Mouse (Mus musculus) megakaryocyte, embryonic 14.5 days (primary cell): ENCODE measurements around the gene Fra10ac1. TPM values are rescaled to one million over a fixed set of nuclear protein-coding genes. Genes with fewer than 3 reads are reported as not detected.

ENCODE experiments used
- H3K27me3 ChIP-seq: replicated peaks from 2 replicates; pipeline ENCODE3; 2012; ENCODE audit warnings: inconsistent platforms
- H3K36me3 ChIP-seq: replicated peaks from 2 replicates; pipeline ENCODE3; 2012; ENCODE audit warnings: low read length, inconsistent platforms, mixed read lengths
- H3K4me1 ChIP-seq: 2 replicates; pipeline ENCODE4 v1.6.1; 2012; ENCODE audit warnings: inconsistent platforms
- H3K4me3 ChIP-seq: replicated peaks from 2 replicates; pipeline ENCODE3; 2012; ENCODE audit warnings: moderate library complexity, mild to moderate bottlenecking, inconsistent platforms
- H3K9me3 ChIP-seq: 2 replicates; pipeline ENCODE4 v1.6.1; 2012; ENCODE audit warnings: inconsistent platforms
- FLI1 ChIP-seq: IDR thresholded peaks from 2 replicates; pipeline ENCODE4 v1.6.1; 2012; ENCODE audit warnings: low read length, inconsistent platforms, mixed read lengths
- GATA1 ChIP-seq: IDR thresholded peaks from 3 replicates; pipeline ENCODE4 v1.6.1; 2012; ENCODE audit warnings: mixed read lengths, low read length, inconsistent platforms, borderline replicate concordance
- polyA plus RNA-seq: library from polyadenylated mRNA; stranded (reverse); fragments of >175 nt; gene quantifications from 2 replicates; pipeline ENCODE4 v1.2.3, GENCODE M21; 2012; ENCODE audit warnings: low replicate concordance; ENCODE audit not compliant: insufficient read depth

The Fra10ac1 gene
- polyA plus RNA-seq, 1 experiment: 7.1 TPM

- TF ChIP-seq GATA1 (no peak), FLI1 (no peak)
- Histone ChIP-seq H3K4me1 (peaks cover 5% of the 10 kb centered on the region), H3K4me3 (no peak overlapping the region), H3K27me3 (peaks cover 6% of the 10 kb centered on the region), H3K9me3 (peaks cover 10% of the 10 kb centered on the region), H3K36me3 (no peaks in the 10 kb centered on the region)
These were observed 8.6 kb upstream of the Fra10ac1 start for GRCm38 (mm10) chr19:38232516-38232915.

- Histone ChIP-seq H3K9me3 (peaks cover 10% of the 10 kb centered on the region), H3K27me3 (peaks cover 6% of the 10 kb centered on the region), H3K36me3 (no peaks in the 10 kb centered on the region), H3K4me3 (no peak overlapping the region), H3K4me1 (peaks cover 3% of the 10 kb centered on the region; the same call in 1 of the 2 replicates)
- TF ChIP-seq FLI1 (no peak), GATA1 (no peak)
These were observed 8.1 kb upstream of the Fra10ac1 start for GRCm38 (mm10) chr19:38232087-38232486.

DNA sequence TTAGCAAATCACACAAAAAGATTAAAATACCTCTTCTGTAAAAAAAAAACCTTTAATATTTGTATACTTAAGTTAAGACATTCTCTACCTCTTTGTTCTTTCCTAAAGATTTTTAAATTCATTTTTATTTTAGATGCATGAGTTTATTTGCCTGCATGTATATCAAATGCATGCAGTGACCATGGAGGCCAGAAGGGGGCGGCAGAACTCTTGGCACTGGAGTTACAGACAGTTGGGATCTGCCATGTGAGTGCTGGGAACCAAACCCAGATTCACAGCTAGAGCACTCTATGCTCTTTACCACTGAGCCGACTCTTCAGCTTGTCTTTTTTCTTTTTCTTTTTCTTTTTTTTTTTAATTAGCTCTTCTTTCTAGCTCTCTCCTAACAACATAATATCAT, 4.7 kb upstream of the Fra10ac1 start:
- Histone ChIP-seq H3K36me3 (no peaks in the 10 kb centered on the region), H3K4me3 (no peak overlapping the region), H3K4me1 (peaks cover 6% of the 10 kb centered on the region; the same call in 1 of the 2 replicates), H3K27me3 (peaks cover 4% of the 10 kb centered on the region), H3K9me3 (peaks cover 10% of the 10 kb centered on the region)
- TF ChIP-seq FLI1 (no peak), GATA1 (no peak)

DNA sequence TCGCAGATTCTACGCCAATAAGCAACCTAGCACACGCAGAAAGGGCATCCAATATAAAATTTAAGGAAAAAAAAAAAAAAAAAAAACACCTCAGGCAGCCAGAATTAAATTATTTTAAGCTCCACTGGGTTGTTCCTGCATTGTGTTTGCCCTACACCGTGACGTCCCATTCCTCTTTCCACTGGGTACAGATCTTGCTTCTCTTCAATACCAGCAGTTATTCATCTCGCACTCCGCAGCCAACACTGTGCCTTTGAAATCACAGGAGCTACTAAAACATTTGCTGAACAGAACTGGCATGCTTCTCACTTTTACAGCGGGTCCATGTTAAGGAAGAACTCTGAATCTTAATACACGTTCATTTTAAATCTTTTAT, 717 bp upstream of the Fra10ac1 start:
- Histone ChIP-seq H3K4me1 (peaks cover 18% of the 10 kb centered on the region), H3K4me3 (peak overlapping the region; percentile 96), H3K27me3 (no peaks in the 10 kb centered on the region), H3K36me3 (peaks cover 3% of the 10 kb centered on the region), H3K9me3 (peaks cover 6% of the 10 kb centered on the region)
- TF ChIP-seq GATA1 (no peak), FLI1 (no peak)

DNA sequence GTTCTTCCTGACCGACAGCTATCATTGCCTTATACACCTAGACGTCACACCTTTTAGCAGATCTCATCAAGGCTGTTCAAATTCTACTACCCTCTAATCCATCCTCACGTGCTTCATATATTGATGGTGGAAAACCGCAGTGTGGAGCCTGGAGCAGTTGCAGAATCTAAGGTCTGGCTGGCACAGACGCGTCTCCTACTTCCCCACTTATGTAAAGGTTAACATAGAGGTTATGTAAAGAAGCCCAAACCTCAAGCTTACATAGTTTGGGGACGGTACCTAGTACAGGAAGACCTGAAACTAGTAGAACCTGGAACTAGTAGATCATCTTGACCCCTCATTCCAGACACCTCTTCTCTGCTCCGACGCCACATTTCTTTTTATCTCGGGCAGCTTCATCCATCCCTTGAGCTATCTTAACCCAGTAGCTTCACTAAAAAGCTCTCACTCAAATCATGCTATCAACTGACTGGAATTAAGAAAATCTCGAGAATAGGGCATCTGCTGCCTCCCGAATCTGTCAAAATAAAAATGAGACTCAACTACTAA, 526 bp downstream of the Fra10ac1 start:
- peak overlapping the region; percentile 96 for H3K4me3 ChIP-seq
- no peak for TF ChIP-seq GATA1
- TF ChIP-seq FLI1: no peak
- peaks cover 13% of the 10 kb centered on the region for H3K36me3 ChIP-seq
- no peaks in the 10 kb centered on the region for H3K27me3 ChIP-seq
- peaks cover 18% of the 10 kb centered on the region for H3K4me1 ChIP-seq
- H3K9me3 ChIP-seq: no peaks in the 10 kb centered on the region

DNA sequence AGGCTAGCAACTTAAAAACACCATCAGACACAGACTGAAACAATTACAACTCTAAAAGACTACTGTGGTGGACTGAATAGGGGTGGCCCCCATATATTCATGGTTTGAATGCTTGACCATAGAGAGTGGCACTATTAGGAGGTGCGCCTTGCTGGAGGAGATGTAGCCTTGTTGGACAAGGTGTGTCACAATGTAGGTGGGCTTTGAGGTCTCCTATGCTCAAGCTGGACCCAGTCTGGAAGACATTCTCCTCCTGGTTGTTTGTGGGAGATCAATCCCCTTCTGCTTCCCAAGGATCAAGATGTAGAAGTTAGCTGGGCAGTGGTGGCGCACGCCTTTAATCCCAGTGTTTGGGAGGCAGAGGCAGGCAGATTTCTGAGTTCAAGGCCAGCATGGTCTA, 6.3 kb downstream of the Fra10ac1 start:
- Histone ChIP-seq H3K4me1 (peaks cover 4% of the 10 kb centered on the region; the same call in 1 of the 2 replicates), H3K4me3 (no peak overlapping the region), H3K36me3 (peaks cover 48% of the 10 kb centered on the region), H3K9me3 (no peaks in the 10 kb centered on the region), H3K27me3 (no peaks in the 10 kb centered on the region)
- TF ChIP-seq GATA1 (no peak), FLI1 (no peak)

DNA sequence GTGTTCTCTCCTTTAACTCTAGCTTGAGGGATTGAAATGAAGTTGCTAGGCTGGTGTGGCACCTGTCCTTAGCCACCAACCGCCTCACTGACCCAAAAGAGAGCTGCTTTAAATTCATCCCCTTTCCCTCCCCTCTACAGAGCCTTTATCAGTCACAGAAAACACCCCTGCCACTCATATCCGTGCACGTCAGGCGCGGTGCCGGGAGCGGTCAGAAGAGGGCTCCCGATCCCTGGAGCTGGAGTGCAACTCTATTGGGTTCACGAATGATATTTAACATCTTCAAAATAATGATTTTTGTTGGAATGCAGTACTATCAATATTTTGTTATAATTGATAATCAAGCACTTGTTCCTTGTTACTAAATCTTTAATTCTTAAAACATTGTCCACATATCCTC, 17.3 kb downstream of the Fra10ac1 start:
- H3K27me3 ChIP-seq: no peaks in the 10 kb centered on the region
- H3K9me3 ChIP-seq: peaks cover 6% of the 10 kb centered on the region
- H3K36me3 ChIP-seq: peaks cover 33% of the 10 kb centered on the region
- H3K4me3 ChIP-seq: no peak overlapping the region
- no peaks in the 10 kb centered on the region for H3K4me1 ChIP-seq
- TF ChIP-seq GATA1: no peak
- no peak for TF ChIP-seq FLI1

DNA sequence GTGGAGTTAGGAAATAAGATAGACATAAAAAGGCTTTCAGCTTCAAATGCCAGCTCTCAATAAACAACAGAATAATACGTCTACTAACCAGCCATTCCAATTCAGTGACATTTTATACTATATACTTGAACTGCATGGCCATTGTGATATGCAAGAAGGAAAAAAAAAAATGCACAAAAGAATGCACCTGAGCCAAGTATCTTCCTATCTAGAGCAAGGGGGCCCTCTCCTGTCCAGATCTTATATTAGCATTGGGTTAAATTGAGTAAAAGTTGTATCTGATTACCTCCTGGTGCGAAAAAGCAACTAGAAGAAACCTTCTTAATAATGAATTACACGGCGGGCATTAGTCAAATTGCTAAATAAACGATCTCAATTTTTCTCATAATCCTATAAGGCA, 25.2 kb downstream of the Fra10ac1 start:
- H3K27me3 ChIP-seq: no peaks in the 10 kb centered on the region
- peaks cover 59% of the 10 kb centered on the region for H3K36me3 ChIP-seq
- TF ChIP-seq GATA1 (no peak), FLI1 (no peak)
- no peak overlapping the region for H3K4me3 ChIP-seq
- peaks cover 10% of the 10 kb centered on the region for H3K9me3 ChIP-seq
- no peaks in the 10 kb centered on the region for H3K4me1 ChIP-seq

- H3K36me3 ChIP-seq: peaks cover 54% of the 10 kb centered on the region
- no peak overlapping the region for H3K4me3 ChIP-seq
- H3K9me3 ChIP-seq: peaks cover 5% of the 10 kb centered on the region; the same call in 1 of the 2 replicates
- no peaks in the 10 kb centered on the region for H3K27me3 ChIP-seq
- H3K4me1 ChIP-seq: no peaks in the 10 kb centered on the region
- TF ChIP-seq FLI1 (no peak), GATA1 (no peak)
These were observed 28.7 kb downstream of the Fra10ac1 start for GRCm38 (mm10) chr19:38195245-38195644.

DNA sequence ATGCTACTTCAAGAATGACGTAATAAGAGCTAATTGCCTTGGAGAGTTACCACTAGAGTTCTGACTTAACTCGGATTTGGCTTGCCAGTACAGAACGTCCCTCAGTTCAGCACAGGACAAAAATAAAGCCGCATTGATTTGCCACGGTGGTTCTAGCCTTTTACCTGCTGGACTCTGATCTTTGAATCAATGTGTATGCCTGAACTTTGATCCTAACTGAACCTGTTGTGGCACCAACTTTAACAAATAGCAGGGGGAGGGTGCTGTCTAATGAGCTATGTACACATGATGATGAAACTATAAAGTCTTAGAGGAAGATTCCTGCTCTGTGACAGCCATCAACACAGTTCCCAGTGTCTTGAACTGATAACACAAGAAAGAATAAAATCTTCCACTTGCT, 32.5 kb downstream of the Fra10ac1 start:
- H3K36me3 ChIP-seq: peaks cover 56% of the 10 kb centered on the region
- H3K9me3 ChIP-seq: peaks cover 5% of the 10 kb centered on the region; the same call in 1 of the 2 replicates
- no peaks in the 10 kb centered on the region for H3K27me3 ChIP-seq
- H3K4me3 ChIP-seq: no peak overlapping the region
- peaks cover 5% of the 10 kb centered on the region for H3K4me1 ChIP-seq
- TF ChIP-seq FLI1 (no peak), GATA1 (no peak)

DNA sequence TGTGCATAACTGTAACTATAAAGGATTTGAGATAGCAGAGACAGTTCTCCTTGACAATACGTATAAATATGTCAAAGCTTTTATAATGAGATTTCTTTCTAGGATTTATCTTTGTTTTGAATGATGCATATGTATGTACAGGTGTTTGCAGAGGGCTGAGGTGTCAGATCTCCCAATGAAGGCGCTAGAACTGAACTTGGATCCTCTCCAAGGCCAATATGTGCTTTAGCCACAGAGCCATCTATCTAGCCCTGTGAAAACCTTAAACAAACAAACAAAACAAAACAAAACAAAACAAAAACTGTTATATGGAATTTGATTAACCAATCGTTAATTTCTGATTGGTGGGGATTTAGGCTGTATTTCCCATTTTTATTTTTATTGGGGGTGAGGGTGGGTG, 33.4 kb downstream of the Fra10ac1 start:
- peaks cover 7% of the 10 kb centered on the region for H3K4me1 ChIP-seq
- H3K27me3 ChIP-seq: no peaks in the 10 kb centered on the region
- peaks cover 58% of the 10 kb centered on the region for H3K36me3 ChIP-seq
- H3K4me3 ChIP-seq: no peak overlapping the region
- peaks cover 5% of the 10 kb centered on the region; the same call in 1 of the 2 replicates for H3K9me3 ChIP-seq
- TF ChIP-seq GATA1: no peak
- no peak for TF ChIP-seq FLI1
